Mouse (Mus musculus): ENCODE measurements around the gene Psmd13. TPM values are rescaled to one million over a fixed set of nuclear protein-coding genes. Genes with fewer than 3 reads are reported as not detected.

Psmd13 gene
- polyA plus RNA-seq (2015; fragmentation: Nextera tagmentation; extraction: Ambion mirVana): 278 and 284 TPM in 2 replicates

GRCm38 (mm10) chr7:140881696-140882468 is at the start of gene Psmd13, which contains the start of gene Sirt3:
TSS of gene Psmd13 (plus strand) at chr7:140881968.
TSS of gene Sirt3 (minus strand) at chr7:140882309.
- Histone ChIP-seq H3K27me3 (no peaks in the 10 kb centered on the region), H3K9me3 (no peaks in the 10 kb centered on the region), H3K4me3 (peak within 1 kb of the TSS; percentile 94), H3K9ac (peak within 1 kb of the TSS; percentile 88), H3K27ac (peak within 1 kb of the TSS; percentile 92), H3K4me2 (peak within 1 kb of the TSS; percentile 75), H3K4me1 (replicated peaks) (peaks cover 19% of the 10 kb centered on the region), H3K36me3 (peaks cover 27% of the 10 kb centered on the region)
- ATAC-seq (ENCODE audit: low FRiP score): peak; percentile 97
- under 1% methylated on average over 59 of the region's 59 CpGs for WGBS

GRCm38 (mm10) chr7:140833341-140833740 is 48.4 kb upstream of the Psmd13 start:
- no peak for ATAC-seq (ENCODE audit: low FRiP score)
- H3K9me3 ChIP-seq: no peaks in the 10 kb centered on the region
- H3K36me3 ChIP-seq: no peaks in the 10 kb centered on the region
- peaks cover 5% of the 10 kb centered on the region; the same call in 1 of the 2 replicates for H3K27me3 ChIP-seq
- no peak overlapping the region for H3K9ac ChIP-seq
- no peak overlapping the region for H3K4me3 ChIP-seq
- H3K4me1 ChIP-seq (replicated peaks): no peaks in the 10 kb centered on the region
- H3K27ac ChIP-seq: no peak overlapping the region
- no peak overlapping the region for H3K4me2 ChIP-seq
- 84% methylated on average over 4 of the region's 4 CpGs for WGBS

GRCm38 (mm10) chr7:140834968-140835757 is 46.6 kb upstream of the Psmd13 start, which contains the start of gene Urah:
TSS of gene Urah (plus strand) at chr7:140835018.
- no peak within 1 kb of the TSS for H3K9ac ChIP-seq
- peaks cover 12% of the 10 kb centered on the region for H3K27me3 ChIP-seq
- H3K4me2 ChIP-seq: no peak within 1 kb of the TSS
- ATAC-seq (ENCODE audit: low FRiP score): no peak
- H3K27ac ChIP-seq: no peak within 1 kb of the TSS
- H3K36me3 ChIP-seq: no peaks in the 10 kb centered on the region
- WGBS: 55% methylated on average over 20 of the region's 20 CpGs
- no peaks in the 10 kb centered on the region for H3K9me3 ChIP-seq
- H3K4me1 ChIP-seq (replicated peaks): no peaks in the 10 kb centered on the region
- no peak within 1 kb of the TSS for H3K4me3 ChIP-seq

- WGBS: 86% methylated on average over 2 of the region's 2 CpGs
- H3K4me2 ChIP-seq: no peak overlapping the region
- ATAC-seq (ENCODE audit: low FRiP score): no peak
- no peak overlapping the region for H3K4me3 ChIP-seq
- no peaks in the 10 kb centered on the region for H3K4me1 ChIP-seq (replicated peaks)
- peaks cover 18% of the 10 kb centered on the region for H3K27me3 ChIP-seq
- no peaks in the 10 kb centered on the region for H3K9me3 ChIP-seq
- H3K27ac ChIP-seq: no peak overlapping the region
- H3K9ac ChIP-seq: no peak overlapping the region
- H3K36me3 ChIP-seq: no peaks in the 10 kb centered on the region
Observed at GRCm38 (mm10) chr7:140835758-140836087, 46.0 kb upstream of the Psmd13 start.

- no peaks in the 10 kb centered on the region for H3K36me3 ChIP-seq
- WGBS: 89% methylated on average over 9 of the region's 9 CpGs
Observed at GRCm38 (mm10) chr7:140836243-140837115, 45.3 kb upstream of the Psmd13 start.

GRCm38 (mm10) chr7:140839556-140839955 is 42.2 kb upstream of the Psmd13 start:
- no peak overlapping the region for H3K27ac ChIP-seq
- WGBS: 67% methylated on average over 5 of the region's 5 CpGs
- no peak overlapping the region for H3K4me2 ChIP-seq
- H3K4me1 ChIP-seq (replicated peaks): no peaks in the 10 kb centered on the region
- H3K36me3 ChIP-seq: no peaks in the 10 kb centered on the region
- ATAC-seq (ENCODE audit: low FRiP score): no peak
- no peak overlapping the region for H3K4me3 ChIP-seq
- H3K9ac ChIP-seq: no peak overlapping the region
- peaks cover 44% of the 10 kb centered on the region for H3K27me3 ChIP-seq
- no peaks in the 10 kb centered on the region for H3K9me3 ChIP-seq

More at GRCm38 (mm10) chr7:140836243-140837115, 45.3 kb upstream of the Psmd13 start:
- 0 out of 2 replicates have a peak overlapping the region, but pooled peaks have one; percentile 25 for H3K9ac ChIP-seq
- H3K4me3 ChIP-seq: no peak overlapping the region
- ATAC-seq (ENCODE audit: low FRiP score): no peak
- no peak overlapping the region for H3K4me2 ChIP-seq
- no peaks in the 10 kb centered on the region for H3K9me3 ChIP-seq
- H3K4me1 ChIP-seq (replicated peaks): no peaks in the 10 kb centered on the region
- H3K27me3 ChIP-seq: peaks cover 25% of the 10 kb centered on the region
- H3K27ac ChIP-seq: no peak overlapping the region

- Histone ChIP-seq H3K4me1 (replicated peaks) (0 out of 2 replicates have a peak, but pooled peaks cover 2% of the 10 kb centered on the region), H3K4me2 (no peak overlapping the region), H3K27me3 (peaks cover 46% of the 10 kb centered on the region), H3K36me3 (no peaks in the 10 kb centered on the region), H3K27ac (no peak overlapping the region), H3K9ac (no peak overlapping the region), H3K9me3 (no peaks in the 10 kb centered on the region), H3K4me3 (no peak overlapping the region)
- ATAC-seq (ENCODE audit: low FRiP score): no peak
- WGBS: 41% methylated on average over 19 of the region's 19 CpGs
Observed at GRCm38 (mm10) chr7:140840750-140841735, 40.7 kb upstream of the Psmd13 start.

- H3K27ac ChIP-seq: no peak overlapping the region
- ATAC-seq (ENCODE audit: low FRiP score): no peak
- no peaks in the 10 kb centered on the region for H3K36me3 ChIP-seq
- no peaks in the 10 kb centered on the region for H3K9me3 ChIP-seq
- H3K4me2 ChIP-seq: no peak overlapping the region
- WGBS: 80% methylated on average over 7 of the region's 7 CpGs
- no peak overlapping the region for H3K9ac ChIP-seq
- no peak overlapping the region for H3K4me3 ChIP-seq
- peaks cover 56% of the 10 kb centered on the region for H3K27me3 ChIP-seq
- H3K4me1 ChIP-seq (replicated peaks): 0 out of 2 replicates have a peak, but pooled peaks cover 2% of the 10 kb centered on the region
Observed at GRCm38 (mm10) chr7:140843806-140844205, 38.0 kb upstream of the Psmd13 start.

- peak; percentile 79 for ATAC-seq (ENCODE audit: low FRiP score)
- Histone ChIP-seq H3K4me2 (no peak within 1 kb of the TSS), H3K4me3 (no peak within 1 kb of the TSS), H3K4me1 (replicated peaks) (0 out of 2 replicates have a peak, but pooled peaks cover 2% of the 10 kb centered on the region), H3K27ac (no peak within 1 kb of the TSS), H3K36me3 (no peaks in the 10 kb centered on the region), H3K27me3 (peaks cover 50% of the 10 kb centered on the region), H3K9me3 (no peaks in the 10 kb centered on the region), H3K9ac (no peak within 1 kb of the TSS)
- WGBS: 34% methylated on average over 14 of the region's 14 CpGs
Observed at GRCm38 (mm10) chr7:140844905-140845665, 36.7 kb upstream of the Psmd13 start, which contains the start of gene Scgb1c1. TSS of gene Scgb1c1 (plus strand) at chr7:140845547.

- no peak for ATAC-seq (ENCODE audit: low FRiP score)
- 73% methylated on average over 4 of the region's 4 CpGs for WGBS
- Histone ChIP-seq H3K4me2 (no peak overlapping the region), H3K4me3 (no peak overlapping the region), H3K27ac (no peak overlapping the region), H3K36me3 (no peaks in the 10 kb centered on the region), H3K9ac (no peak overlapping the region), H3K9me3 (no peaks in the 10 kb centered on the region), H3K4me1 (replicated peaks) (0 out of 2 replicates have a peak, but pooled peaks cover 2% of the 10 kb centered on the region), H3K27me3 (peaks cover 44% of the 10 kb centered on the region)
Observed at GRCm38 (mm10) chr7:140845683-140846082, 36.1 kb upstream of the Psmd13 start.
